In genomic region chr11:83450550-83450949, GRCm38 (mm10) we compare ENCODE assay signal across 20 mouse cellular contexts. TPM values are rescaled to one million over a fixed set of nuclear protein-coding genes. Genes with fewer than 3 reads are reported as not detected.
"Had no signal": no experiment of that assay in that cellular context is flagged by ENCODE, and none has a peak within 500 bp of the region (broad histone marks: within the 10 kb centered on the region; RNA-seq: fewer than 3 reads in every experiment).

No protein-coding gene starts in this region.

- ATAC-seq: midbrain, embryonic 16.5 days had no signal

- DNase-seq: lung, embryonic 14.5 days; lung, postnatal 10 days; lung, postnatal 4 days; midbrain, embryonic 14.5 days; retina, postnatal 1 day; right cerebral cortex, adult 18-20 months; right cerebral cortex, postnatal 25 days; right cerebral cortex, postnatal 4 days; spleen, adult 18-20 months; thymus, adult 18-20 months; thymus, postnatal 14 days; thymus, postnatal 36 days had no signal

- H3K36me3 ChIP-seq: midbrain, embryonic 10.5 days; midbrain, embryonic 12.5 days; neural tube, embryonic 13.5 days; neural tube, embryonic 15.5 days had no signal

- H3K4me3 ChIP-seq: midbrain, embryonic 10.5 days; midbrain, embryonic 12.5 days; myocyte; neural tube, embryonic 13.5 days; neural tube, embryonic 15.5 days had no signal

- H3K27ac ChIP-seq: midbrain, embryonic 10.5 days; midbrain, embryonic 12.5 days; neural tube, embryonic 13.5 days; neural tube, embryonic 15.5 days had no signal

- H3K9me3 ChIP-seq: midbrain, embryonic 10.5 days; midbrain, embryonic 12.5 days; neural tube, embryonic 13.5 days; neural tube, embryonic 15.5 days had no signal

- H3K4me2 ChIP-seq: lung, embryonic 14.5 days; midbrain, embryonic 12.5 days; neural tube, embryonic 13.5 days; neural tube, embryonic 15.5 days had no signal

- H3K9ac ChIP-seq: lung, embryonic 14.5 days; midbrain, embryonic 12.5 days; neural tube, embryonic 13.5 days; neural tube, embryonic 15.5 days had no signal

RNA-seq across cellular contexts. Expression of gene 1700020L24Rik, which starts 13.1 kb away (rescaled TPM):
- polyA plus RNA-seq: lung, embryonic 16.5 days; neural tube, embryonic 13.5 days had no signal

RNA-seq across cellular contexts. Expression of gene Gas2l2, which starts 21.3 kb away (rescaled TPM):
- polyA plus RNA-seq: lung, embryonic 14.5 days; midbrain, embryonic 10.5 days; midbrain, embryonic 12.5 days; myocyte; stomach, embryonic 14.5 days had no signal
